Mouse (Mus musculus) cerebellum, postnatal 10 days (tissue): ENCODE results near the gene Lhx4.

Experiments
- DNase-seq, 2 experiments: peaks; one replicate each; pipeline ENCODE4 v3.0.0; 2021; ENCODE audit warnings: mixed read lengths in 2 of 2

Gene Lhx4

DNA sequence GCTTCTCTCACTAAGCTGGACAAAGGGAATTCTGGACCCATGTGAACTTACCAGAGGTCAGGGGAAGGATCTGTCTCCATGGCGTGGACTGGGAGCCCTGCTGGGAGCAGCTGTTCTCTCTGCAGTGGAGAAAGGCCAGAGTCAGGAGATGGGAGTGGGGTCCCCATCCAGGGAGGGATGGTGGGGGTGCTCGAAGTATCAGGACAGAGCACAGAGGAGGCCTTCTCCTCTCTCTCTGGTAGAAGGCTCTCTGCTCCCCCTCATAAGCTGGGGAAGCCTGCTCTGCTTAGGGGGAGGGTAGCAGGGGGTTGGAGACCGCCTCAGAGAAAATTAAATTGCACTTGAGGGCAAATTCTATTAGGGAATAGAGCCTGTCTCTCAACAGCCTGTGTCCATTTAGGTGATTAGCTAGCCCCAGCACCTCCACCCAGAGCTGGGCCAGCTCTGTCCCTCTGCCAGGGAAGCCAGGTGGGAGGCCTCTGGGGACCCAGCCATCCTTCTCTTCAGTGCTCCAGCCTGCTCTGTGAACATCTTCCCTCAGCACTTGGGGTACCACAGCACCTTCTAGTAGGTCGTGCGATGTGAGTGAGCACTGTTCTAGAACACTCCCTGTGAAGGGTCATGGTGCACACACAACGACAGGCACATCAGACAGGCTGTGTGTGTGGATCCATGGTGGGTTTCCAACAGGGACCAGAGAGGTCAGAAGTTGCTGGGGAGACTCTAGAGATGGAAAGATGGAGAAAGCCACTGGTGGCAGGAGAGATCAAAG is at the start of gene Lhx4:
TSS of gene Lhx4 (minus strand) at position 201 of the 772 bp plus-strand sequence.
- DNase-seq: peak in 1 of 2 experiments; percentile 4

DNA sequence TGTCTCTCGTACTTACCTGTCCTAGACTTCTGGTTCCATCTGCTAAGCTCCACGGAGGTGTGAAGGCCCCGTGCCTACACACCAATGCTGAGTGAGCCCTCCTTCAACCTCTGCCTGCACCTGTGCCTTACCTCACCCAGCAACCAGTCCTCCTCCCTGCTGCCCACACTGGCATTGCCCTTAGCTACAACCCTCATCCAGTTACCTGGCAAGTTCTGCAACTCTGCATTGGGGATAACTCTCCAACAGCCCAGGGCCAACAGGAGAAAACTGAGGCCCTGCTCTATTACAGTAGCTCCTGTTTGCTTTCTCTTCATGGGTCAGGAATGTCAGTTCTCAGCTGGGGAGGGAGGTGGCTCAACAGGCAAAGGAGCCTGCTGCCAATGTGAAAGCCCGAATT is 46.5 kb upstream of the Lhx4 start:
- DNase-seq: no peak

DNA sequence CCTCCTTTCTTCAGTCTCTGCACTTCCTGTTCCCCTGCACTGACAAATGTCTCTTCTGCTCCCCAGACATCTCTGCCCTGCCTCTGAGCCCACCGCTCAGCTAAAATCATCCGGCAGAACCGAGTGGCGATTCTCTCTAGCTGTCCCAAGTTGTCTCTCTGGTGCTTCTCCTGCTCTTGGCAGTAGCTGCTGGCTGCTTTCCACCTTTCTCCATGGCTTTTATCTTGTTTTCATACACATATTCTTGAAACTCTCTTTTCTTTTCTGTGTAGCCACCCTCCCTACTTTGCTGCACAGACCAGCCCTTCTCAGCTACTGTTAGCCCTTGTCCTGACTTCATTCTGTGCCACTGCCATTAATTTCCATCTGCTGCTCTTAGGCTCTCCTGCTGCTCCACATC is 45.9 kb upstream of the Lhx4 start:
- DNase-seq: peak in 1 of 2 experiments; percentile 46

DNA sequence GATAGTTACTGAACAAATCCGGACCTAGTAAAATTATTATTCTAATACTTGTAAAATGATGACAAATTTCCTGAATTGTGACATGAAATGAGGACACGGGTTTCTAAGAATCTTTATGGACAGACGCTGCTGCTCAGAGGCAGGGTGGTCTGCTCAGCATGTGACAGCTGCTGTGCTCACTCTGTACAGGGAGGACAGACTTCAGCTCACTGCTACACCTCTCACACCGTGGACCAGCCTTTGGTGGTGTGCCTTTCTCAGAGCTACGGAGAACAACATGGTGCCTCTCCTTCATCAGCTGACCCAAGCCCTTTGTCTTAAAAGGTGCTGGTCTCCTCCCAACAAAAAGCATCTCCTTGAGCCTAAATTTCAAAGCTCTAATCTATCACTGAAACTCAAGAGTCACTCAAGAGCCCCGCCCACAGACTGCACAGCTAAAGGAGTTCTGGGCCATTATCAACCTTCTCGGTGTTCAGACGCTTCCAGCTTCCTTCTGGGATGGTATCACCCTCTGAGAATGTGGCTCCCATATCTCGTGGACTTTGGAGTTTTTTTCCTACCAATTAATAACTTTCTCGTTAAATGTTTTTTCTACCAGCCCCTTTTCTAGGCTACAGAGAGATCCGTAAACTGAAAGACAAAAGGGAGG is 45.4 kb upstream of the Lhx4 start:
- peak in 1 of 2 experiments; percentile 45 for DNase-seq

DNA sequence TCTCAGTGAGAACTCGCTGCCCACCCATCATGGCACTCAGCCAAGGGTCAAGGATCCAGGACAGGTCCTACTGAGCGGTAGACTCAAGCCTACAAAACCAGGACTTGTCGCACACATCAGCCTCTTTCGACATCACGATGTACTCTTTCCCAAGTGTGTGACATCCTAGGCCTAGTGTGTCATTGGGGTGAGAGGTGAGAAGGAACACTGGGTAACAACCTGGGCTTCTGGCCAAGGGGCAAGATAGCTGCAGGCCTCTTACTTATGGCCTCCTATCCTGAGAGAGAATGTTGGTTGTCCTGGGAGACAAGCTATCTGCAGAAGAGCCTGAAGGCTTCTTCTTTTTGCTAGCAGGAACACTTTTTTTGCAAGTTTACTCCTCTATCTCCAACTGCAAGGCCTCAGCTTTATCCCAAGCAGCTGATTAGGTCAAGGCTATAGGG is 44.3 kb upstream of the Lhx4 start:
- DNase-seq: peak in 1 of 2 experiments; percentile 30

DNA sequence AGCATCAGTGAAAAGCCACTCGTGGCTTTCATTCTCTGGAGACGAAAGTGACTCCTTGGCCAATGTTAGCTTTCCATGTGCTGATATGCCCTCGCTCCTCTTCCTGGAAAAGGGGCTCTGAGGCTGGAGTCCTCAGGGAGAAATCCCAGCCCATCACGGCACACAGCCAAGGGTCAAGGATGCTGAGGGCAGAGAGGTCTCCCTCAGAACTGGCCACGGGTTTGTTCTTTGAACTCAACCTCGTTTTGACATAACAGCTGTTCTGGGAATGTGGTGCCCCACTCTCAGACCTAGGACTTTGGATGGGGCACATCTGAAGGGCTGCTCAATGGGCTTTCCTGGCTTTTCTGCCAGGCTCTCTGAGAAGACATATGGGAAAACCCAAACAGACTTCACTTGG is 43.4 kb upstream of the Lhx4 start:
- no peak for DNase-seq

DNA sequence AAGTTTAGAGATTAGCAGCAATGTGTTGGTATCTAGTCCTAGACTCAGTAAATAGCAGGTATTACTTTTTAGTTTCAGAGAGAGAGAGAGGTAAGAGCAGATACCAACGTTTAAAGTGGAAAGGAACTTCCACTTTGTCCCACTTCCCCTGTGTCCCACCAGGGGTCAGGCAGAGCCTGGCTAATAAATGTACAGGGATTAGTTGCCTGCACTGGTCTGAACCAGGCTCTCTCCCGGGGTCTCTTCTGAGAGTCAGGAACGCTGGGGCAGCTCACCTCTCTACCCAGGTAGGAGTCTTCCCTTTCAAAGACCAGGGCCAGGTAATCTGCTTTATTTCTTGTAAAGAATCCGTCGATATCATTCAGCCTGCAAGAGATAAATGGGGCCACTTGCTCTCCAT is 40.4 kb upstream of the Lhx4 start:
- peak; percentile 67 to 68 for DNase-seq

DNA sequence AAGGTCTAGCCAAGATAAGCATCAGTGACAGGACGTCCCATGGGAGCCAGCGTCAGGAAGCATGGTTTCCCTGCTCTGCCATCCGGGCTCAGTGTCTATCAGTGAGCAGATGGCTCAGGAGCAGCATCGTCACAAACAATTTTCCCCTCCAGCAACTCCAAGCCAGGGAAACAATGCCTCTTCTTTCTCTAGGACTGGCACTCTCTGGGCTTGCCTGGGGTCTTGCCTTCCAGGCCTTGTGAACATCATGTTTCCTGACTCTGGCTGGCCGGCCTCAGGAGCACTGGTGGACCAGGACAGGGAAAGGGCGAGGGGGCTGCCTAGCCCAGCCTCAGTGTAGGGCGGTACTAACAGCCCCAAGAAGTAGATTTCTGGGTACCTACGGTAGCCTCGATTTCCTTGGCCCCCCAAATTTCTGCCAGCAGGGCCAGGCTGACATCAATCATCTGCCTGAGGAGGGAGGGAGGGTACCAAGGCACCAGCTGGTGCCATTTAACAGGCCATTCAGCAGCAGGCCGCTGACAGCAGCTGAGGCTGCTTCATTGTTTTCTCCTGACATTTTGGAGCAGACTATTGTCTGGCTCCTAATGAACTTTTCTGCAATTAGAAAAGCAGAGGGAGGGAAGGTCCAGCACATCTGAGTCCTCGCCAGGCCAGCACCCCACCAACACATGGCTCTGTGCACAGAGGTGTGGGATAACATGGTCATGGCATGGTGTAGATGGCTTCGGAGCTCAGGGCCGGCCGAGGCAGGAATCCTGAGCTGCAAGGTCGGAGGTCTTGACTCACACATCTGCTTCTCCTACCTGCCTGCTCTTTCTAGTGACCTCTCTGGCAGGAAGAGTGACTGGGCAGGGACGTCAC is 38.9 kb upstream of the Lhx4 start:
- DNase-seq: peak; percentile 77 to 85

DNA sequence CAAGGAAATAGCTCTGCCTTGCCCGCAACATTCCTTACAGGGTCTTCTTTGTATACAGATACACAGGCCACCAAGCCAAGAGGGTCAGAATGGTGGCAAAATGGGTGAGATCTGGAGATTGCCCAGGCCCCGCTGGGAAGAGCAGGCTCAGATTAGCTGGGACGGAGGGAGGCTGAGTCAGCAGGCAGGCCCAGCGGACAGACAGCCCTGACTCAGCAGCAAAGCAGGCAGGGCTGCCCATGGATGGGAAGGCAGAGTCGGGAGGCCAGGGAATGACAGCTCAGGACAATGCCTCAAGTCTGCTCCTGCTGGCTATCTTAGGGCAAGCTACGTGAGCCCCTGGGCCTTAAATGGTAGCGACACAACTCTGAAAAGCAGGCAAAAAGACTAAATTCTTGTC is 34.4 kb upstream of the Lhx4 start:
- peak in 1 of 2 experiments; percentile 9 for DNase-seq

DNA sequence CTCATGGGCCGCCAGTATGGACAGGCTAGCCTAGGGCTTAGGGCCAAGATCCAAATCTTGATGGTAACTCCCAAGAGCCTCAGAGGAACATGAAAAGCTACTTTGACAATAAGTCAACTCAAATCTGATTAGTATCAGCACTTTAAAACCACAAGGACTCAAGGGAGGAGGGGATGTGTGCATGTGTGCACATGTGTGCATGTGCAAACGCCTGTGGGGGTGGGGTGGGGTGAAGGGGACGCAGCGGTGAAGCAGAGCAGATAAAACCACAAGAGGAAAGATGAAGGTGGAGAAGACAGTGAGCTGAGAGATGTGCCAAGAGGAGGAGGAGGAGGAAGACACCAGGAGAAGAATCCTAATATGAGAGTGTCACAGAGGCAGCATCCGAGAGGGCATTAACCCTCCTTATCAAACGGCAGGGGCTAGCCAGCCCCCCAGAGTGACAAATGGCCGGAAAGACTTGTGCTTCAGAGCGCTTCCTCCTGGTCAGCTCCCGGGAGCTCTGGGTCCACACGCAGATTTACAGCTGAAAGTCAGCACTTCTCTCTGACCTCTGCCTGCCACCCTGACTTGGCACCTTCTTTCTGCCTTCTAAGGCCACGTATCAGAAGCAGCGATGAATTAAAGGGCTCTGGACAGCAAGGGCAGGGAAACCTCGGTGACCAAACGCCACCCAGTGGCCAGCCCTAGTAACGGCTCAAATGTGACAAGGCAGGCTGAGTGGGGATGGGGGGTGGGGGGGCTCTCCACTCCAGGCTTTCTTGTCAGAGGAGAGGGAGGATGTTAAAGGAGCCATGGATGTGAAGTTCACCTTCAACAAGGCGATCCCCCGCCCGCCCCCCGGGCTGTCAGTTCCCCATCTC is 33.1 kb upstream of the Lhx4 start:
- DNase-seq: peak; percentile 86 to 88

DNA sequence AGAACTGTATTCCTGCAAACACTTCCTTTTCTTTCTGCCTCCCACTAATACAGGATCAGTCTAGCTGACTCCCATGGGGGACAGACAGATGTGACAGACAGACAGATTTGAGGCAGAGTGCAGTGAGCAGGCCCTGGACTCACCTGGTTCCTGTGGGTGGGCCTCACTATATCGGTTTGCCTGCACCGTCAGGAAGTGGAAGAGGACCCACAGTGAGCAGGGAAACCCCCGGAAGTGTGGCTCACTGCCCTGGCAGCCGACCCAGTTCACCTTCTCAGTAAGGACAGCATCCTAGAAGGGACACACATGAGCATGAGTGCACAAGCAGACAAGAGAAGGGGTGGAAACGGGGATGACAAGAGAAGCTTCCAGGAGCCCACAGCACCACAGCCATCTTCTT is 30.9 kb upstream of the Lhx4 start:
- peak in 1 of 2 experiments; percentile 9 for DNase-seq

DNA sequence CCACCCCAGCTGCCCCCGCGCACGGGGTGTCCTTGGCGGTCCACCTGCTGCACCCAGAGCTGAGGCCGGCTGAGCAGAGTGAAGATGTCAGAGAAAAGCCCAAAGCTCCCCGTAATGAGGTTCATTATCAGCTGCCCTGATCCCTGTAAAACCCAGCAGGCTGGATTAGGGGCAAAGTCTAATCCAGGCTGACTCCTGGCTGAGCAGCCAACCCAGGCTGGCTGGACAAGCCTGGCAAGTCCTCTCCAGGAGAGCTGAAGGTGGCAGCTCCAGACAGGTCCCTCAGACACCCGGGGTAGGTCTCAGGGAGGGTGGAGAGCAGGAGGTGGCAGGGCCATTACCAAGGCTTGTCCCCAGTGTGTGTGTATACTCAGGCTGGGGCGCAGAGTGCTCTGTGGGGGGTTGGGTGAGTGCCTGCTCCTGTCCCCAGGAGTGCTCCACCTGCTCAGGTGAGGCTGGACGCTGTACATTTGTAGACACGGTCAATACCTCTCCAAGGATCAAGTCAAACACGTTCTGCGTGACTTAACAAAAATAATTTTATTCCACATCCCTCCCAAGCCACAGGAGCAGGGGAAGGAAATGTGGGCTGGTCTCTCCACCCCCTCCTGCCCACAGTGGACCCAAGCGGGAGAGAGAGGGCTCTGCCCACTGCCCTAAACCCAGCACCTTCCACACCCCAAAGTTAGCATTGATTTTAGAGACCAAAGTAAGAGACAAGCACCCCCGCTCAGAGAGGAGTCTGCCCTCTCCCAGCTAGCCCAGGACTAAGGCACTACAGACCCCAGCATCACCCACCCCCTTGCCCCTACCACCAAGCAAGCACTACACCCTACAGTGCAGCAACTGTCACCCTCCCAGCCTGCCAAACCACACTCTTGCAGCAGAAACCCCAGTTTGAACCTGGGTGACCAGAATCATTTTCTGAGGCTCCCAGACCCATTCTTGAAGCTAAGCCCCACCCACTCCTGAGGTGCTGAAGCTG is 26.4 kb upstream of the Lhx4 start:
- no peak for DNase-seq

DNA sequence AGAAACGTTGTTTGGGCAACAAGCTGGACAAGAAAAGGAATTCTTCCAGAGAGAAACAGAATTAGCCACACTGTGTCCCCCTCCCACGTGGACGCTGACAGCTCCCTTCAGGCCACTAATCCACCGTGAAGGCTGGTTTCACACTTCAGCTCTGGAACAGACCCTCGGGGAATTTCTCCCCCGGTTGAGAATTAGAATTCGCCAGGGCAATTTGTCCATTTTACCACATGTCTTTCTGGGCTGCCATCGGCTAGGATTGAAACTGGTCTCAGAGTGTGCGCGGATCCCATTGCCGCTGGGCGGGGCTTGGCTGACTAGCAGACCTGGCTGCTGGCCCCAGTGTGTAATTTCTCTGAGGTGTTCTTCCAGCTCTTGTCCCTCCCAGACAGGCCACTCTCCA is 7.7 kb upstream of the Lhx4 start:
- peak; percentile 74 to 83 for DNase-seq

DNA sequence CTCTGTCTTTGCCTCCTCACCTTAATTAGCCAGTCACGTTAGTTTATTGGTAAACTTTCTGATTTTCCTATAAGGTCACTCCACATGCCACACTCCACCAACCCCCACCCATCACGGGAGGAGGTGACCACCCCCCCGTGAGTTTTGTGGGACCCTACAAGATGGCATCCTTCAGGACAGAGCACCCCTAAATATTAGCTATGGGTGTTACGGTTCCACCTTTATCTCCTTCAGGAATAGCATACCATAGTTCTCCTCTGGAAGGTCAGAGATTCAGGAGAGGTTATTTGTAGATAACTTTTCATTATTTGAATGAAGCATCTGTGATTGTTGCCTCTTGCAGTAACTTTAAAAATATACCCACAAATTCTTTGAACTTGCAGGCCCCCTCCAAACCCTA is 7.2 kb upstream of the Lhx4 start:
- DNase-seq: no peak

DNA sequence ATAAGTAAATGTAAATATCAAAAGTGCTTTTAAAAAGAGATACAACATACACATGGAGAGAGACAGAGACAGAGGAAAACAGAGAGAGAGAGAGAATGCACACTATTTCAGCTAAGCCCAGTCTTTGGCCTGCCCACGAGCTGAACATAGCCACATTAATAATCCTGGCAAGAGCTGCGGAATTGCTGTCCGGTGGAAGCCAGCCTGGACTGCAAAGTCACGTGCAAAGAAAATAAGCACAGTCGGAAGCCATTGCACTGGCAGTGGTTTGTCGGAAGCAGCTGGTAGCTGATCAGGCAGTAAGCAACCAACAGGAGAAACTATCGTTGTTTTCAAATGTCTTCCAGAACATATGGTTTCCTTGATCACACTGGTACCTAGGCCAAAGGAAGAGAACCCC is 6.1 kb upstream of the Lhx4 start:
- DNase-seq: peak; percentile 74 to 78

DNA sequence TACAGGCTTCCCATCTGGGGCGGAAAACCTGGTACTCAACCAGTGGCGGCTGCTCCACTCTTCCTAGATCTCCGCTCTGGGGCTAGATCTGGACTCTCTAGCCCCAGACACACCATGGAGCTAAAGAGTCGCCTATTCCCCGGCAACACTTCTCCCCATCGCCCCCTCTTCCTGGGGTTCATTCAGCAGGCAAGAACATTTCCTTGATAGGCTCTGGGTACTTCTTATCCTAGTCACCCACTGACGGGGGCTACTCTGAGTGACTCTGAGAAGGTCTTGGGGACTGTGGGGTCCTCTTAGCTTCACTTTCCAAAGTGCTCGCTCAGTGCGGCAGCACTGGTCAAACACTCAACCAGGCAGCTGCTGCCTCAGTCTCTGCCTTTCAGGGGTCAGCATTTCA is 1.9 kb upstream of the Lhx4 start:
- peak in 1 of 2 experiments; percentile 1 for DNase-seq

DNA sequence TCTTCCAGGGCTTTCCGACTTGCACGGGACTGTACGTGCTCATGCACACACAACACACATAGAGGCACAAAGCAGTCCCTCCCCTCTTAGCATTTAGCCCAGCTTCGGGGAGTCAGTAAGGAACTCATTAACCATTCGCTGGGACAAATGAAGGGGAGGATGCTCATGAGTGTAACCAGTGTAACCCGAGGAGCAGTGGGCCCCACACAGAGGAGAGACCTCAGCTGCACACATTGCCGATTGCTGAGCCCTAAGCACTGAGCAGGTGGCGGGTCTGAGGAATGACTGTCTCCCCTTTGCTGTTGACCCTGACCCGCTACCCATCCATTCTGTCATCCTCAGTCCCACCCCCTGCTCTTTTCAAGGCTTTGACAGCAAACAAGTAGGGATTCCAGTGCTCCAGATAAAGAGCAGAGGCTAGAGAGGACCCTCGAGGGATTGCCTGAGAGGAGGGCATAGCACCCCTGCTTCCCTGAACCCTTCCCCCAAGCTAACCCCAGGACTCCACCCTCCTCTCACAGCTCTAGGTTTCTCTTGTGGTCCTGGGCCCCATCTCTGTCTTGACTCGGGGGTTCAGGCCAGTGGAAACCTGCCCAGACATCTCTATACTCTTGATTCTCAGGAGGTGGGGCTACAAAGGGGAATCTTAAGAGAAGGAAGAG is 836 bp downstream of the Lhx4 start:
- no peak for DNase-seq

DNA sequence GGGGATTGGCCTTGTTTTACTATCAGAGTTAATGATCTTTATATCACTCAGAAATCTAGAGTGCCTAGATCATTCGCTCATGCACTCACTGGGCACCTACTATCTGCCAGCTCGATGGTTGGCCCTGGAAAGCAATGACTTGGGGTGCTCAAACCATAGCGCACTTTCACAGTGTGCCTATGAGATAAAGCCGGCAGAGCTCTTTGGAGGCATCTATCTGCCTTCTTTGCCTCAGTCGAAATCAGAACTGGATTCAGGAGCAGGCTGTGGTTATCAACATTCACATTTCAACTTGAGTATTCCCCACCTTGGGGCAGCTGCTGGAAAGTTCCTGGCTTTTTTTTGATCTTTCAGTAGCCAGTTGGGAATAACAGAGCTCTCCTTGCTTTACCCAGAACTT is 3.6 kb downstream of the Lhx4 start:
- no peak for DNase-seq

DNA sequence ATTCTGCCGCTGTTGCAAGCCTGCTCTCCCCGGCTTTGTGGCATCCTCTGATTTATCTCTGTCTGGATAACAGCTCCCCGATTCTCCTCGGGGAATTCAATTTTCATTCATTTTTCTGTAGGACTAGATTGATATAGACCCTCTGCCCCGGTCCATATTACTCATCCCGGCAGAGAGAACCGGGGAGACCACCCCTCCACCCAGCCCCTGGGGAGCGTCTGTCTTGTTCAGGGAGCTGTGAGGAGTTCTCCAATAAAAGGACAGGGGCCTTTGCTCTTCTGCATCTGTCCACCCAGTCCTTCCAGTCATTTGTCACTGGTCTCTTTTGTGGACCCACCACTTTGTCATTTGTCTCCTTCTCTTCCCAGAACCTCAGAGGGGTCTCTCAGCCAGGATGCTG is 4.5 kb downstream of the Lhx4 start:
- DNase-seq: no peak
